Mouse (Mus musculus) lung, postnatal 0 days (tissue): ENCODE results near the gene Gba. TPM values are rescaled to one million over a fixed set of nuclear protein-coding genes. Genes with fewer than 3 reads are reported as not detected.
"Not testable (repeated sequence)": the region's sequence is repeated elsewhere in the genome, so short reads cannot be mapped to it uniquely, and the experiment has no call there.

Source experiments
- ATAC-seq: fragments of 200-750 bp; cut with Nextera tagmentation; 2 replicates; pipeline ENCODE4 v1.8.0; 2017; ENCODE audit warnings: moderate library complexity
- DNase-seq: peaks from one replicate; pipeline ENCODE4 v3.0.0-alpha.2; 2016; ENCODE audit warnings: low spot score
- H3K27ac ChIP-seq: fragments of 300-500 bp; sonication (generic); 2 replicates; pipeline ENCODE4 v1.5.1; 2014; ENCODE audit warnings: antibody characterized with exemption, mild to moderate bottlenecking, low read length, mixed read lengths
- H3K27me3 ChIP-seq: fragments of 300-500 bp; sonication (generic); replicated peaks from 2 replicates; pipeline ENCODE4 v1.6.1; 2014; ENCODE audit warnings: low read length, mixed read lengths; ENCODE audit not compliant: insufficient read depth
- H3K36me3 ChIP-seq: fragments of 300-500 bp; sonication (generic); 2 replicates; pipeline ENCODE4 v1.6.1; 2014; ENCODE audit warnings: low read length, mixed read lengths; ENCODE audit not compliant: insufficient read depth
- H3K4me1 ChIP-seq: fragments of 300-500 bp; sonication (generic); 2 replicates; pipeline ENCODE4 v1.6.1; 2014; ENCODE audit warnings: antibody characterized with exemption, low read depth, low read length, mixed read lengths; ENCODE audit not compliant: insufficient read depth
- H3K4me2 ChIP-seq: fragments of 300-500 bp; sonication (generic); replicated peaks from 2 replicates; pipeline ENCODE4 v1.6.1; 2014; ENCODE audit warnings: low read depth, mild to moderate bottlenecking, low read length, moderate library complexity, mixed read lengths
- H3K4me3 ChIP-seq: fragments of 300-500 bp; sonication (generic); 2 replicates; pipeline ENCODE4 v1.5.1; 2014; ENCODE audit warnings: low read depth, low read length
- H3K9ac ChIP-seq: fragments of 300-500 bp; sonication (generic); replicated peaks from 2 replicates; pipeline ENCODE4 v1.6.1; 2014; ENCODE audit warnings: low read depth, mild to moderate bottlenecking
- H3K9me3 ChIP-seq: fragments of 300-500 bp; sonication (generic); 2 replicates; pipeline ENCODE4 v1.6.1; 2016; ENCODE audit warnings: low read length, mixed read lengths
- CTCF ChIP-seq: IDR thresholded peaks from 2 replicates; pipeline ENCODE4 v1.5.1; 2016; ENCODE audit warnings: antibody characterized with exemption, mild to moderate bottlenecking
- EP300 ChIP-seq: IDR thresholded peaks from 2 replicates; pipeline ENCODE4 v1.6.1; 2016; ENCODE audit warnings: antibody characterized with exemption, mild to moderate bottlenecking, control low read depth
- WGBS: fragments of 180-500 bp; shearing (Covaris S2); extraction: QIAGEN DNeasy Blood & Tissue Kit; methylation state at CpG from one replicate; pipeline ENCODE4 v1.1.7; 2014; 5-methylcytosine and 5-hydroxymethylcytosine counted together
- polyA plus RNA-seq: library from polyadenylated mRNA; unstranded; fragments of >200 nt; fragmentation: Nextera tagmentation; extraction: Ambion mirVana; gene quantifications from 2 replicates; pipeline ENCODE4 v1.2.1, GENCODE M21; 2015

The Gba gene
- polyA plus RNA-seq, 1 experiment from 2014 or later, result 46.5 TPM

- TF ChIP-seq CTCF (no peak), EP300 (no peak)
- no peak for DNase-seq
- H3K4me3 ChIP-seq, result no peak overlapping the region
- 94% methylated on average over 7 of the region's 7 CpGs for WGBS
- H3K27me3 ChIP-seq, result no peaks in the 10 kb centered on the region
- no peaks in the 10 kb centered on the region for H3K9me3 ChIP-seq
- peaks cover 32% of the 10 kb centered on the region for H3K36me3 ChIP-seq
- H3K4me2 ChIP-seq, result no peak overlapping the region
- H3K4me1 ChIP-seq, result peaks cover 4% of the 10 kb centered on the region; the same call in 1 of the 2 replicates
- no peak for ATAC-seq
- no peak overlapping the region for H3K9ac ChIP-seq
- H3K27ac ChIP-seq, result no peak overlapping the region
These were observed 7.0 kb downstream of the Gba start for GRCm38 (mm10) chr3:89209731-89210130.

GRCm38 (mm10) chr3:89210162-89210561 is 7.4 kb downstream of the Gba start:
- no peaks in the 10 kb centered on the region for H3K27me3 ChIP-seq
- peaks cover 6% of the 10 kb centered on the region; the same call in 1 of the 2 replicates for H3K4me1 ChIP-seq
- H3K9ac ChIP-seq, result no peak overlapping the region
- 52% methylated on average over 13 of the region's 13 CpGs for WGBS
- no peak for DNase-seq
- H3K27ac ChIP-seq, result no peak overlapping the region
- ATAC-seq, result no peak
- H3K4me2 ChIP-seq, result no peak overlapping the region
- no peaks in the 10 kb centered on the region for H3K9me3 ChIP-seq
- peaks cover 31% of the 10 kb centered on the region for H3K36me3 ChIP-seq
- TF ChIP-seq CTCF (no peak), EP300 (no peak)
- no peak overlapping the region for H3K4me3 ChIP-seq

GRCm38 (mm10) chr3:89210731-89211130 is 8.0 kb downstream of the Gba start:
- no peak for DNase-seq
- Histone ChIP-seq H3K27ac (no peak overlapping the region), H3K4me1 (peaks cover 11% of the 10 kb centered on the region; the same call in 1 of the 2 replicates), H3K9ac (no peak overlapping the region), H3K9me3 (no peaks in the 10 kb centered on the region), H3K27me3 (no peaks in the 10 kb centered on the region), H3K36me3 (peaks cover 28% of the 10 kb centered on the region), H3K4me3 (no peak overlapping the region), H3K4me2 (no peak overlapping the region)
- 60% methylated on average over 7 of the region's 7 CpGs for WGBS
- ATAC-seq, result no peak
- no peak for TF ChIP-seq CTCF
- no peak for TF ChIP-seq EP300

GRCm38 (mm10) chr3:89213803-89214530 is 11.2 kb downstream of the Gba start:
- peak overlapping the region; percentile 51 for H3K9ac ChIP-seq
- H3K27me3 ChIP-seq, result no peaks in the 10 kb centered on the region
- DNase-seq, result peak; percentile 98
- peaks cover 12% of the 10 kb centered on the region; the same call in 1 of the 2 replicates for H3K4me1 ChIP-seq
- TF ChIP-seq CTCF (no peak), EP300 (no peak; the same call in 1 of the 2 replicates)
- H3K36me3 ChIP-seq, result 0 out of 2 replicates have a peak, but pooled peaks cover 5% of the 10 kb centered on the region
- H3K27ac ChIP-seq, result peak overlapping the region; percentile 94
- peak overlapping the region; percentile 69 for H3K4me2 ChIP-seq
- peak; percentile 90 for ATAC-seq
- WGBS, result under 1% methylated on average over 61 of the region's 69 CpGs
- no peaks in the 10 kb centered on the region for H3K9me3 ChIP-seq
- peak overlapping the region; percentile 59 for H3K4me3 ChIP-seq

- peak within 1 kb of the TSS; percentile 94 for H3K27ac ChIP-seq
- peak within 1 kb of the TSS; percentile 59 for H3K4me3 ChIP-seq
- TF ChIP-seq EP300, result no peak
- TF ChIP-seq CTCF, result no peak
- 0 out of 2 replicates have a peak, but pooled peaks cover under 1% of the 10 kb centered on the region for H3K36me3 ChIP-seq
- peak; percentile 56 for DNase-seq
- no peaks in the 10 kb centered on the region for H3K27me3 ChIP-seq
- peak within 1 kb of the TSS; percentile 51 for H3K9ac ChIP-seq
- peaks cover 12% of the 10 kb centered on the region; the same call in 1 of the 2 replicates for H3K4me1 ChIP-seq
- no peak for ATAC-seq
- no peaks in the 10 kb centered on the region for H3K9me3 ChIP-seq
- H3K4me2 ChIP-seq, result peak within 1 kb of the TSS; percentile 69
- WGBS, result under 1% methylated on average over 19 of the region's 19 CpGs
These were observed 12.1 kb downstream of the Gba start, which contains the start of gene Thbs3 for GRCm38 (mm10) chr3:89214681-89215411. TSS of gene Thbs3 (plus strand) at chr3:89215180.

GRCm38 (mm10) chr3:89215853-89216252 is 13.1 kb downstream of the Gba start:
- 0 out of 2 replicates have a peak overlapping the region, but pooled peaks have one; percentile 14 for H3K4me3 ChIP-seq
- TF ChIP-seq CTCF (peak; percentile 97), EP300 (no peak)
- H3K27ac ChIP-seq, result no peak overlapping the region; the same call in 1 of the 2 replicates
- H3K27me3 ChIP-seq, result no peaks in the 10 kb centered on the region
- H3K36me3 ChIP-seq, result no peaks in the 10 kb centered on the region
- peak overlapping the region; percentile 69; the same call in 1 of the 2 replicates for H3K4me2 ChIP-seq
- DNase-seq, result peak; percentile 93
- WGBS, result 0% methylated on average over 6 of the region's 6 CpGs
- 0 out of 2 replicates have a peak, but pooled peaks have one; percentile 9 for ATAC-seq
- H3K9ac ChIP-seq, result no peak overlapping the region
- H3K4me1 ChIP-seq, result peaks cover 12% of the 10 kb centered on the region; the same call in 1 of the 2 replicates
- no peaks in the 10 kb centered on the region for H3K9me3 ChIP-seq

GRCm38 (mm10) chr3:89216407-89216806 is 13.7 kb downstream of the Gba start:
- H3K27me3 ChIP-seq, H3K4me2 ChIP-seq, H3K4me3 ChIP-seq, DNase-seq, H3K9ac ChIP-seq, H3K36me3 ChIP-seq, H3K27ac ChIP-seq, H3K9me3 ChIP-seq, ATAC-seq: not testable (repeated sequence)
- peaks cover 12% of the 10 kb centered on the region; the same call in 1 of the 2 replicates for H3K4me1 ChIP-seq
- WGBS, result 73% methylated on average over 7 of the region's 7 CpGs
